Comparison of ENCODE assay signal across 12 mouse cellular contexts in the genomic region with DNA sequence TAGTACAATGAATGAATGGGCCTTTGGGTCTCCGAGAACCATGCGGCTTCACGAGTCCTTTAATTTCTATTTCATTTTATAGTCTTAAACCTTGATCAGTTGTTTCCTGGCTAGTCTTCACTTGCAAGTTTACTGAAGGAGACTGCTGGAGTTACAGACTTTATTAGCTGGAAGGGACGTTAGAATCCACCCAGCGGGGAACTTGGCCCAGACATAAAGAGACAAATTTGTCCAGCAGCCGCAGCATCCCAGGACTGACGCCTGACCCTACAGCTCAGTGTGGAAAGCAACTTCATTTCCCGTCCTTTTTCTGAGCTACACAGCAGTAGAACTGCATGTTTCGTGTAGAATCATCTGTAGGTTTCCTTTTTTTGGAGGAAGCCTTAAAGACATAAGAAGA. TPM values are rescaled to one million over a fixed set of nuclear protein-coding genes. Genes with fewer than 3 reads are reported as not detected.
A peak's percentile ranks its signal among the peaks of the same experiment; 100 is the strongest.
DNase-seq lines count a peak whose midpoint lies in the region; ATAC-seq and TF ChIP-seq lines count a peak whose summit lies in the region.
"Had no signal": no experiment of that assay in that cellular context is flagged by ENCODE, and none has a peak within 500 bp of the region (broad histone marks: within the 10 kb centered on the region; RNA-seq: fewer than 3 reads in every experiment).

No protein-coding gene starts in this region.

- H3K4me3 ChIP-seq in kidney, embryonic 16.5 days (ENCODE audit: low read length): no peak overlapping the region
- peak overlapping the region; percentile 83 for H3K4me3 ChIP-seq in forebrain, embryonic 13.5 days
- H3K4me3 ChIP-seq in hindbrain, postnatal 0 days (ENCODE audit: low read length): peak overlapping the region; percentile 8; the same call in 1 of the 2 replicates
- no peak overlapping the region for H3K4me3 ChIP-seq in midbrain, embryonic 16.5 days (ENCODE audit: low read depth, low read length)

- H3K36me3 ChIP-seq in kidney, embryonic 16.5 days (ENCODE audit: insufficient read depth, low read length): no peaks in the 10 kb centered on the region; the same call in 1 of the 2 replicates
- H3K36me3 ChIP-seq in forebrain, embryonic 13.5 days (ENCODE audit: poor library complexity, severe bottlenecking): peaks cover 6% of the 10 kb centered on the region
- no peaks in the 10 kb centered on the region for H3K36me3 ChIP-seq in hindbrain, postnatal 0 days (ENCODE audit: insufficient read depth, low read length)
- H3K36me3 ChIP-seq in midbrain, embryonic 16.5 days (ENCODE audit: control insufficient read depth, insufficient read depth, low read length): no peaks in the 10 kb centered on the region
- H3K36me3 ChIP-seq: embryonic facial prominence, embryonic 12.5 days had no signal

- H3K4me1 ChIP-seq in kidney, embryonic 16.5 days (ENCODE audit: insufficient read depth, low read length): peaks cover 53% of the 10 kb centered on the region
- peaks cover 73% of the 10 kb centered on the region for H3K4me1 ChIP-seq in forebrain, embryonic 13.5 days
- peaks cover 19% of the 10 kb centered on the region; the same call in 1 of the 2 replicates for H3K4me1 ChIP-seq in hindbrain, postnatal 0 days (ENCODE audit: insufficient read depth, low read length)
- H3K4me1 ChIP-seq in midbrain, embryonic 16.5 days (ENCODE audit: control insufficient read depth, insufficient read depth, low read length): peaks cover 23% of the 10 kb centered on the region

- no peak overlapping the region for H3K27ac ChIP-seq in kidney, embryonic 16.5 days (ENCODE audit: low read length)
- 0 out of 2 replicates have a peak overlapping the region, but pooled peaks have one; percentile 58 for H3K27ac ChIP-seq in forebrain, embryonic 13.5 days
- H3K27ac ChIP-seq in hindbrain, postnatal 0 days: no peak overlapping the region
- no peak overlapping the region for H3K27ac ChIP-seq in midbrain, embryonic 16.5 days (ENCODE audit: low read length)
- H3K27ac ChIP-seq: embryonic facial prominence, embryonic 12.5 days had no signal

- peak overlapping the region; percentile 85 for H3K4me2 ChIP-seq in kidney, embryonic 16.5 days (replicated peaks; ENCODE audit: low read depth, low read length)
- H3K4me2 ChIP-seq in forebrain, embryonic 13.5 days: peak overlapping the region; percentile 92
- peak overlapping the region; percentile 96 for H3K4me2 ChIP-seq in hindbrain, postnatal 0 days (ENCODE audit: low read depth, low read length)
- H3K4me2 ChIP-seq in midbrain, embryonic 16.5 days (ENCODE audit: low read length): peak overlapping the region; percentile 23

- no peak overlapping the region for H3K9ac ChIP-seq in kidney, embryonic 16.5 days (replicated peaks; ENCODE audit: low read length)
- H3K9ac ChIP-seq in forebrain, embryonic 13.5 days: peak overlapping the region; percentile 90
- H3K9ac ChIP-seq in hindbrain, postnatal 0 days (replicated peaks; ENCODE audit: low read length): no peak overlapping the region
- H3K9ac ChIP-seq in midbrain, embryonic 16.5 days (ENCODE audit: low read depth, low read length): no peak overlapping the region; the same call in 1 of the 2 replicates
- H3K9ac ChIP-seq: embryonic facial prominence, embryonic 12.5 days had no signal

- 55% methylated on average over 9 of the region's 9 CpGs for WGBS in kidney, embryonic 16.5 days
- 30% methylated on average over 9 of the region's 9 CpGs for WGBS in forebrain, embryonic 13.5 days
- WGBS in hindbrain, postnatal 0 days: 34% methylated on average over 9 of the region's 9 CpGs
- WGBS in midbrain, embryonic 16.5 days: 45% methylated on average over 9 of the region's 9 CpGs

- H3K27me3 ChIP-seq in kidney, embryonic 16.5 days (ENCODE audit: insufficient read depth, low read length): peaks cover 13% of the 10 kb centered on the region; the same call in 1 of the 2 replicates
- no peaks in the 10 kb centered on the region for H3K27me3 ChIP-seq in forebrain, embryonic 13.5 days
- no peaks in the 10 kb centered on the region for H3K27me3 ChIP-seq in hindbrain, postnatal 0 days (ENCODE audit: insufficient read depth, low read length)
- no peaks in the 10 kb centered on the region for H3K27me3 ChIP-seq in midbrain, embryonic 16.5 days (ENCODE audit: control insufficient read depth, insufficient read depth, low read depth, low read length)

- DNase-seq in kidney, postnatal 14 days: no peak
- peak; percentile 31 for DNase-seq in hindbrain, postnatal 0 days (ENCODE audit: low spot score)
- DNase-seq in adrenal gland, adult 2 months: no peak
- no peak for DNase-seq in ovary, adult 18-20 months (ENCODE audit: low spot score)
- no peak for DNase-seq in right cerebral cortex, postnatal 4 days
- DNase-seq: adrenal gland, postnatal 14 days; cerebellum, adult 11 months; heart, postnatal 10 days had no signal

- H3K9me3 ChIP-seq in kidney, embryonic 16.5 days (ENCODE audit: low read length): no peaks in the 10 kb centered on the region
- H3K9me3 ChIP-seq in forebrain, embryonic 13.5 days (replicated peaks): no peaks in the 10 kb centered on the region
- H3K9me3 ChIP-seq in hindbrain, postnatal 0 days (ENCODE audit: low read length): no peaks in the 10 kb centered on the region
- H3K9me3 ChIP-seq in midbrain, embryonic 16.5 days (replicated peaks; ENCODE audit: control insufficient read depth, low read length, poor library complexity, severe bottlenecking): no peaks in the 10 kb centered on the region
- H3K9me3 ChIP-seq: embryonic facial prominence, embryonic 12.5 days had no signal

- no peak for TF ChIP-seq CTCF in hindbrain, postnatal 0 days (IDR thresholded peaks at IDR 0.05; ENCODE audit: low read depth)

- no peak for ATAC-seq in kidney, embryonic 16.5 days (ENCODE audit: low FRiP score, low TSS enrichment)
- ATAC-seq in forebrain, embryonic 13.5 days: no peak
- ATAC-seq in hindbrain, postnatal 0 days: no peak
- no peak for ATAC-seq in midbrain, embryonic 16.5 days

RNA-seq across cellular contexts. Expression of gene Spata13, which starts 3.2 kb away (rescaled TPM):
- polyA plus RNA-seq in kidney, embryonic 16.5 days (2015; fragmentation: Nextera tagmentation; extraction: Ambion mirVana): 67.5 and 68.1 TPM in 2 replicates
- polyA plus RNA-seq in forebrain, embryonic 13.5 days (2015; fragmentation: Nextera tagmentation; extraction: Ambion mirVana): 81.7 and 83.0 TPM in 2 replicates
- 34.1 and 39.8 TPM in 2 replicates for total RNA-seq in hindbrain, postnatal 0 days (2014; rRNA removed)
- 16.5 and 17.0 TPM in 2 replicates for polyA plus RNA-seq in hindbrain, postnatal 0 days (2015; fragmentation: Nextera tagmentation; extraction: Ambion mirVana)
- polyA plus RNA-seq in midbrain, embryonic 16.5 days (2015; fragmentation: Nextera tagmentation; extraction: Ambion mirVana): 18.4 and 24.0 TPM in 2 replicates
- total RNA-seq in adrenal gland, adult 2 months (2021): 100 to 1,000 TPM; 144 to 151 TPM
- 35.2 and 41.9 TPM in 2 replicates for polyA plus RNA-seq in adrenal gland, adult 2 months (2012; rRNA removed)

Comparison
In these comparisons a context has a peak if more than half of its experiments do, and no peak if none do; other contexts are left out.
1. H3K4me2 ChIP-seq: peak in every context shown above with its lines; median percentile 96 in hindbrain, postnatal 0 days; 92 in forebrain, embryonic 13.5 days; 85 in kidney, embryonic 16.5 days; 23 in midbrain, embryonic 16.5 days.
2. H3K4me3 ChIP-seq: peak in forebrain, embryonic 13.5 days (single experiment) and hindbrain, postnatal 0 days (single experiment); none in kidney, embryonic 16.5 days (single experiment) and midbrain, embryonic 16.5 days (single experiment).